Mouse (Mus musculus): ENCODE results near the gene Timm13. TPM values are rescaled to one million over a fixed set of nuclear protein-coding genes. Genes with fewer than 3 reads are reported as not detected.

The Timm13 gene
- polyA plus RNA-seq, 1 experiment from 2014 or later = 353 TPM

GRCm38 (mm10) chr10:80935698-80936097, 34.9 kb upstream of the Timm13 start:
- Histone ChIP-seq H3K4me3 (ENCODE audit: low read depth, low read length) (peak overlapping the region; percentile 20), H3K4me1 (replicated peaks; ENCODE audit: control insufficient read depth, insufficient read depth, low read length) (peaks cover 40% of the 10 kb centered on the region)

GRCm38 (mm10) chr10:80935241-80935640, 34.5 kb upstream of the Timm13 start:
- Histone ChIP-seq H3K9me3 (ENCODE audit: control insufficient read depth, low read length) (no peaks in the 10 kb centered on the region), H3K4me3 (ENCODE audit: low read depth, low read length) (no peak overlapping the region), H3K36me3 (ENCODE audit: control insufficient read depth, insufficient read depth, low read length) (no peaks in the 10 kb centered on the region), H3K4me1 (replicated peaks; ENCODE audit: control insufficient read depth, insufficient read depth, low read length) (peaks cover 44% of the 10 kb centered on the region), H3K4me2 (replicated peaks; ENCODE audit: low read depth, low read length) (no peak overlapping the region; the same call in 1 of the 2 replicates), H3K9ac (ENCODE audit: low read depth, low read length) (no peak overlapping the region), H3K27me3 (ENCODE audit: control insufficient read depth, insufficient read depth, low read length) (peaks cover 79% of the 10 kb centered on the region), H3K27ac (ENCODE audit: low read depth, low read length) (no peak overlapping the region)
- DNase-seq (ENCODE audit: low spot score) (no peak), ATAC-seq (ENCODE audit: low FRiP score) (no peak)
- 4% methylated on average over 3 of the region's 3 CpGs for WGBS

More at GRCm38 (mm10) chr10:80935698-80936097, 34.9 kb upstream of the Timm13 start:
- Histone ChIP-seq H3K27ac (ENCODE audit: low read depth, low read length) (no peak overlapping the region), H3K27me3 (ENCODE audit: control insufficient read depth, insufficient read depth, low read length) (peaks cover 76% of the 10 kb centered on the region), H3K4me2 (replicated peaks; ENCODE audit: low read depth, low read length) (peak overlapping the region; percentile 47), H3K9me3 (ENCODE audit: control insufficient read depth, low read length) (no peaks in the 10 kb centered on the region), H3K36me3 (ENCODE audit: control insufficient read depth, insufficient read depth, low read length) (no peaks in the 10 kb centered on the region), H3K9ac (ENCODE audit: low read depth, low read length) (no peak overlapping the region)
- ATAC-seq (ENCODE audit: low FRiP score) (0 out of 2 replicates have a peak, but pooled peaks have one; percentile 20), DNase-seq (ENCODE audit: low spot score) (peak; percentile 40)
- 8% methylated on average over 17 of the region's 17 CpGs for WGBS

GRCm38 (mm10) chr10:80934136-80934985, 33.6 kb upstream of the Timm13 start:
- Histone ChIP-seq H3K4me1 (replicated peaks; ENCODE audit: control insufficient read depth, insufficient read depth, low read length) (peaks cover 47% of the 10 kb centered on the region), H3K4me3 (ENCODE audit: low read depth, low read length) (no peak overlapping the region), H3K9ac (ENCODE audit: low read depth, low read length) (no peak overlapping the region), H3K36me3 (ENCODE audit: control insufficient read depth, insufficient read depth, low read length) (no peaks in the 10 kb centered on the region), H3K27ac (ENCODE audit: low read depth, low read length) (no peak overlapping the region), H3K4me2 (replicated peaks; ENCODE audit: low read depth, low read length) (no peak overlapping the region), H3K9me3 (ENCODE audit: control insufficient read depth, low read length) (no peaks in the 10 kb centered on the region), H3K27me3 (ENCODE audit: control insufficient read depth, insufficient read depth, low read length) (peaks cover 82% of the 10 kb centered on the region)
- DNase-seq (ENCODE audit: low spot score) = no peak
- no peak for ATAC-seq (ENCODE audit: low FRiP score)
- WGBS = 31% methylated on average over 14 of the region's 14 CpGs

- H3K27me3 ChIP-seq (ENCODE audit: control insufficient read depth, insufficient read depth, low read length) = peaks cover 79% of the 10 kb centered on the region
- peaks cover 42% of the 10 kb centered on the region for H3K4me1 ChIP-seq (replicated peaks; ENCODE audit: control insufficient read depth, insufficient read depth, low read length)
- H3K27ac ChIP-seq (ENCODE audit: low read depth, low read length) = no peak overlapping the region
- no peak overlapping the region for H3K9ac ChIP-seq (ENCODE audit: low read depth, low read length)
- 3% methylated on average over 21 of the region's 21 CpGs for WGBS
- H3K9me3 ChIP-seq (ENCODE audit: control insufficient read depth, low read length) = no peaks in the 10 kb centered on the region
- H3K4me3 ChIP-seq (ENCODE audit: low read depth, low read length) = no peak overlapping the region
- peak; percentile 41 for DNase-seq (ENCODE audit: low spot score)
- ATAC-seq (ENCODE audit: low FRiP score) = no peak
- H3K36me3 ChIP-seq (ENCODE audit: control insufficient read depth, insufficient read depth, low read length) = no peaks in the 10 kb centered on the region
- H3K4me2 ChIP-seq (replicated peaks; ENCODE audit: low read depth, low read length) = peak overlapping the region; percentile 15; the same call in 1 of the 2 replicates
Measured at GRCm38 (mm10) chr10:80933421-80933979, 32.7 kb upstream of the Timm13 start.

- H3K36me3 ChIP-seq (ENCODE audit: control insufficient read depth, insufficient read depth, low read length) = no peaks in the 10 kb centered on the region
- no peak overlapping the region for H3K9ac ChIP-seq (ENCODE audit: low read depth, low read length)
Measured at GRCm38 (mm10) chr10:80932700-80933420, 32.1 kb upstream of the Timm13 start.

GRCm38 (mm10) chr10:80932206-80932605, 31.4 kb upstream of the Timm13 start:
- Histone ChIP-seq H3K9me3 (ENCODE audit: control insufficient read depth, low read length) (no peaks in the 10 kb centered on the region), H3K4me2 (replicated peaks; ENCODE audit: low read depth, low read length) (peak overlapping the region; percentile 86), H3K4me3 (ENCODE audit: low read depth, low read length) (peak overlapping the region; percentile 12), H3K9ac (ENCODE audit: low read depth, low read length) (no peak overlapping the region), H3K36me3 (ENCODE audit: control insufficient read depth, insufficient read depth, low read length) (no peaks in the 10 kb centered on the region), H3K27me3 (ENCODE audit: control insufficient read depth, insufficient read depth, low read length) (peaks cover 68% of the 10 kb centered on the region), H3K4me1 (replicated peaks; ENCODE audit: control insufficient read depth, insufficient read depth, low read length) (peaks cover 39% of the 10 kb centered on the region), H3K27ac (ENCODE audit: low read depth, low read length) (no peak overlapping the region)
- DNase-seq (ENCODE audit: low spot score) (peak; percentile 60), ATAC-seq (ENCODE audit: low FRiP score) (no peak)
- WGBS = under 1% methylated on average over 20 of the region's 20 CpGs

More at GRCm38 (mm10) chr10:80932700-80933420, 32.1 kb upstream of the Timm13 start:
- ATAC-seq (ENCODE audit: low FRiP score) (no peak), DNase-seq (ENCODE audit: low spot score) (no peak)
- 2% methylated on average over 16 of the region's 17 CpGs for WGBS
- Histone ChIP-seq H3K9me3 (ENCODE audit: control insufficient read depth, low read length) (no peaks in the 10 kb centered on the region), H3K27ac (ENCODE audit: low read depth, low read length) (no peak overlapping the region), H3K4me3 (ENCODE audit: low read depth, low read length) (0 out of 2 replicates have a peak overlapping the region, but pooled peaks have one; percentile 12), H3K4me1 (replicated peaks; ENCODE audit: control insufficient read depth, insufficient read depth, low read length) (peaks cover 42% of the 10 kb centered on the region), H3K4me2 (replicated peaks; ENCODE audit: low read depth, low read length) (peak overlapping the region; percentile 86; the same call in 1 of the 2 replicates), H3K27me3 (ENCODE audit: control insufficient read depth, insufficient read depth, low read length) (peaks cover 74% of the 10 kb centered on the region)

- Histone ChIP-seq H3K4me2 (replicated peaks; ENCODE audit: low read depth, low read length) (peak overlapping the region; percentile 86), H3K4me3 (ENCODE audit: low read depth, low read length) (peak overlapping the region; percentile 12), H3K27ac (ENCODE audit: low read depth, low read length) (no peak overlapping the region), H3K9me3 (ENCODE audit: control insufficient read depth, low read length) (no peaks in the 10 kb centered on the region), H3K36me3 (ENCODE audit: control insufficient read depth, insufficient read depth, low read length) (no peaks in the 10 kb centered on the region), H3K4me1 (replicated peaks; ENCODE audit: control insufficient read depth, insufficient read depth, low read length) (peaks cover 38% of the 10 kb centered on the region), H3K9ac (ENCODE audit: low read depth, low read length) (no peak overlapping the region), H3K27me3 (ENCODE audit: control insufficient read depth, insufficient read depth, low read length) (peaks cover 63% of the 10 kb centered on the region)
- WGBS = under 1% methylated on average over 26 of the region's 26 CpGs
- no peak for ATAC-seq (ENCODE audit: low FRiP score)
- peak; percentile 37 for DNase-seq (ENCODE audit: low spot score)
Measured at GRCm38 (mm10) chr10:80931695-80932094, 30.9 kb upstream of the Timm13 start.

GRCm38 (mm10) chr10:80931153-80931671, 30.4 kb upstream of the Timm13 start:
- ATAC-seq (ENCODE audit: low FRiP score) = no peak
- Histone ChIP-seq H3K9ac (ENCODE audit: low read depth, low read length) (no peak overlapping the region), H3K4me1 (replicated peaks; ENCODE audit: control insufficient read depth, insufficient read depth, low read length) (peaks cover 33% of the 10 kb centered on the region), H3K4me3 (ENCODE audit: low read depth, low read length) (peak overlapping the region; percentile 38), H3K9me3 (ENCODE audit: control insufficient read depth, low read length) (no peaks in the 10 kb centered on the region), H3K27ac (ENCODE audit: low read depth, low read length) (no peak overlapping the region), H3K36me3 (ENCODE audit: control insufficient read depth, insufficient read depth, low read length) (no peaks in the 10 kb centered on the region), H3K27me3 (ENCODE audit: control insufficient read depth, insufficient read depth, low read length) (peaks cover 58% of the 10 kb centered on the region), H3K4me2 (replicated peaks; ENCODE audit: low read depth, low read length) (peak overlapping the region; percentile 86)
- 7% methylated on average over 10 of the region's 14 CpGs for WGBS
- no peak for DNase-seq (ENCODE audit: low spot score)

All from hindbrain, embryonic 11.5 days (tissue).